Mouse (Mus musculus): ENCODE data around the gene Speer4e. TPM values are rescaled to one million over a fixed set of nuclear protein-coding genes. Genes with fewer than 3 reads are reported as not detected.
A peak's percentile ranks its signal among the peaks of the same experiment; 100 is the strongest.
"Not testable (repeated sequence)": the region's sequence is repeated elsewhere in the genome, so short reads cannot be mapped to it uniquely, and the experiment has no call there.

Speer4e gene
- total RNA-seq (2014; rRNA removed) (not detected in 2 replicates), polyA plus RNA-seq (2015; fragmentation: Nextera tagmentation; extraction: Ambion mirVana) (not detected in 2 replicates)

- ATAC-seq (ENCODE audit: low FRiP score); H3K4me3 ChIP-seq (ENCODE audit: low read depth, low read length); H3K27ac ChIP-seq (ENCODE audit: low read depth, low read length); H3K9me3 ChIP-seq (ENCODE audit: low read length); H3K36me3 ChIP-seq (ENCODE audit: insufficient read depth, low read length); H3K4me2 ChIP-seq (ENCODE audit: low read depth, low read length, poor library complexity, severe bottlenecking); DNase-seq (ENCODE audit: low spot score); H3K27me3 ChIP-seq (ENCODE audit: insufficient read depth, low read length); H3K9ac ChIP-seq (replicated peaks; ENCODE audit: low read length, poor library complexity, severe bottlenecking); H3K4me1 ChIP-seq (ENCODE audit: insufficient read depth, low read length): not testable (repeated sequence)
- 38% methylated on average over 1 of the region's 1 CpGs for WGBS
Observed at GRCm38 (mm10) chr5:14938329-14938728, at the start of gene Speer4e. Gene Speer4e (minus strand): TSS chr5:14938429.

GRCm38 (mm10) chr5:14986649-14987387, 48.6 kb upstream of the Speer4e start:
- not testable (repeated sequence) for H3K4me1 ChIP-seq (ENCODE audit: insufficient read depth, low read length); H3K36me3 ChIP-seq (ENCODE audit: insufficient read depth, low read length); H3K4me2 ChIP-seq (ENCODE audit: low read depth, low read length, poor library complexity, severe bottlenecking); H3K27ac ChIP-seq (ENCODE audit: low read depth, low read length); H3K4me3 ChIP-seq (ENCODE audit: low read depth, low read length); H3K27me3 ChIP-seq (ENCODE audit: insufficient read depth, low read length); H3K9ac ChIP-seq (replicated peaks; ENCODE audit: low read length, poor library complexity, severe bottlenecking); DNase-seq (ENCODE audit: low spot score)
- H3K9me3 ChIP-seq (ENCODE audit: low read length), result peaks cover 16% of the 10 kb centered on the region
- 40% methylated on average over 5 of the region's 6 CpGs for WGBS
- ATAC-seq (ENCODE audit: low FRiP score), result peak; percentile 76

DNA sequence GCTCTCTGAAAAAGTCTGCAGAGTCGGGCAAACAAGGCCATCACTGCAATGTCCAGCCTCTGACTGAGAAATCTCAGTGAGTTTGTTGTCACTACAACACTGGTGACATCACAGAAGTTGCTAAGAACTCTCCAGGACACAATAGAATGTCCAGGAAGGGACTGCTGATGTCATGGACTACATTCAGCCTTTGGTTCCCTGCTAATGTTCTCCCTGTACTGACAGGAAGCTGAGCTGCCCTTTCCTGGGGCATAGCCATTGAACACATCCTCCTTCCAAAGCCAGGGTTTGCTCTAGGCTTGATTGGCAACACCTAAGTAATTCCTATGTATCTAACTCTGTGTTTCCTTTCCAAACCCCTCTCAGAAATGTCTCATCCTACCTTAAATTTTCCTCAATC, 40.6 kb upstream of the Speer4e start, which contains the start of gene Gm10354:
TSS of gene Gm10354 (minus strand) at position 101 of the 400 bp plus-strand sequence.
- not testable (repeated sequence) for H3K4me2 ChIP-seq (ENCODE audit: low read depth, low read length, poor library complexity, severe bottlenecking); H3K27ac ChIP-seq (ENCODE audit: low read depth, low read length); H3K27me3 ChIP-seq (ENCODE audit: insufficient read depth, low read length); H3K4me1 ChIP-seq (ENCODE audit: insufficient read depth, low read length); H3K4me3 ChIP-seq (ENCODE audit: low read depth, low read length); H3K9ac ChIP-seq (replicated peaks; ENCODE audit: low read length, poor library complexity, severe bottlenecking); H3K36me3 ChIP-seq (ENCODE audit: insufficient read depth, low read length); ATAC-seq (ENCODE audit: low FRiP score)
- WGBS, result no CpG with 5 or more reads among the region's 1 CpGs
- peak; percentile 0 for DNase-seq (ENCODE audit: low spot score)
- peaks cover 26% of the 10 kb centered on the region for H3K9me3 ChIP-seq (ENCODE audit: low read length)

GRCm38 (mm10) chr5:14977368-14977767, 39.1 kb upstream of the Speer4e start:
- H3K36me3 ChIP-seq (ENCODE audit: insufficient read depth, low read length); ATAC-seq (ENCODE audit: low FRiP score); H3K4me3 ChIP-seq (ENCODE audit: low read depth, low read length); H3K27ac ChIP-seq (ENCODE audit: low read depth, low read length); H3K4me2 ChIP-seq (ENCODE audit: low read depth, low read length, poor library complexity, severe bottlenecking); H3K27me3 ChIP-seq (ENCODE audit: insufficient read depth, low read length); DNase-seq (ENCODE audit: low spot score); H3K9ac ChIP-seq (replicated peaks; ENCODE audit: low read length, poor library complexity, severe bottlenecking); H3K4me1 ChIP-seq (ENCODE audit: insufficient read depth, low read length): not testable (repeated sequence)
- WGBS, result 74% methylated on average over 4 of the region's 4 CpGs
- H3K9me3 ChIP-seq (ENCODE audit: low read length), result peaks cover 27% of the 10 kb centered on the region

DNA sequence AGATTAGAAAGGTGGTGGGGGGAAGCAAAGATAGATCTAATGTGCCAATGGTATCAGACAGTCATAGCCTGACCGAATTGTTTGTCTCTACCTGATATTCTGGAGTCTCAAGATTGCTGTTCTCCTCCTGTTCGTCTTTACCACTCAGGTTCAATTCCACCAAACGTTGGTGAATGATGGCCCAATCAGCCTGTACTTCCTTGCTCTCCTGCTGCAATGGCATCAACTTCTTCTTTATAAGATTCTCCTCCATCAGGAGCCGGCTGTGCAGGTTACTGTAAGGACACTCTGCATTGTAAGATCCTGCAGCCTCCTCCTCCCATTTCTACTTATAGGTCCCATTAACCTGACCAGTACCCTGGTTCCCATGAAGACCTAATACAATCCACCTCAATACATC, 37.1 kb upstream of the Speer4e start:
- H3K27me3 ChIP-seq (ENCODE audit: insufficient read depth, low read length); H3K4me1 ChIP-seq (ENCODE audit: insufficient read depth, low read length); H3K36me3 ChIP-seq (ENCODE audit: insufficient read depth, low read length); H3K4me2 ChIP-seq (ENCODE audit: low read depth, low read length, poor library complexity, severe bottlenecking); H3K9ac ChIP-seq (replicated peaks; ENCODE audit: low read length, poor library complexity, severe bottlenecking); H3K27ac ChIP-seq (ENCODE audit: low read depth, low read length); ATAC-seq (ENCODE audit: low FRiP score); DNase-seq (ENCODE audit: low spot score); H3K4me3 ChIP-seq (ENCODE audit: low read depth, low read length): not testable (repeated sequence)
- H3K9me3 ChIP-seq (ENCODE audit: low read length), result peaks cover 26% of the 10 kb centered on the region
- WGBS, result 61% methylated on average over 3 of the region's 4 CpGs

GRCm38 (mm10) chr5:14972841-14973240, 34.6 kb upstream of the Speer4e start:
- not testable (repeated sequence) for ATAC-seq (ENCODE audit: low FRiP score); H3K36me3 ChIP-seq (ENCODE audit: insufficient read depth, low read length); H3K27me3 ChIP-seq (ENCODE audit: insufficient read depth, low read length); DNase-seq (ENCODE audit: low spot score); H3K4me1 ChIP-seq (ENCODE audit: insufficient read depth, low read length); H3K9ac ChIP-seq (replicated peaks; ENCODE audit: low read length, poor library complexity, severe bottlenecking); H3K4me3 ChIP-seq (ENCODE audit: low read depth, low read length); H3K27ac ChIP-seq (ENCODE audit: low read depth, low read length); H3K4me2 ChIP-seq (ENCODE audit: low read depth, low read length, poor library complexity, severe bottlenecking)
- peaks cover 17% of the 10 kb centered on the region for H3K9me3 ChIP-seq (ENCODE audit: low read length)
- 75% methylated on average over 3 of the region's 3 CpGs for WGBS

DNA sequence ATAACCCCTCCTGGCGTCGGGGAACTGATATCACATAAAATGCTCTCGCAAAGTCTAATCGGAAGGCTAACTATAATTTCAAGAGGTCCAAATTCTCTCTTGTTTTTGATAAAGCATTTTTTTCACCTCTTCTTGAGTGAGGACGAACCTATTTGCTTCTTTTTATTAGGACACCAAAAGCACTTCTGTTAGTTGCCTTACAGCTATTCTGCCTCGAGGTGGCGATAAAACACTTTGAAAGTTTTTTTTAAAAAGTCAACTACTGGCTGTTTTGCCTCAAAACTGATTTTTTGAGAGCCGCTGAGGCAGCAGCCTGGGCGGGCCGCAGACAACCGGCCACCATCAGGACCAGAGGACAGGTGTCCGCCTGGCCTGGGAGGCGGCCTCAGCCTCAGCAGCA, 25.6 kb upstream of the Speer4e start:
- not testable (repeated sequence) for H3K27ac ChIP-seq (ENCODE audit: low read depth, low read length); H3K9ac ChIP-seq (replicated peaks; ENCODE audit: low read length, poor library complexity, severe bottlenecking); H3K27me3 ChIP-seq (ENCODE audit: insufficient read depth, low read length); H3K9me3 ChIP-seq (ENCODE audit: low read length); H3K36me3 ChIP-seq (ENCODE audit: insufficient read depth, low read length); H3K4me3 ChIP-seq (ENCODE audit: low read depth, low read length); H3K4me2 ChIP-seq (ENCODE audit: low read depth, low read length, poor library complexity, severe bottlenecking); H3K4me1 ChIP-seq (ENCODE audit: insufficient read depth, low read length); ATAC-seq (ENCODE audit: low FRiP score)
- peak; percentile 20 for DNase-seq (ENCODE audit: low spot score)
- 82% methylated on average over 13 of the region's 13 CpGs for WGBS

- ATAC-seq (ENCODE audit: low FRiP score), result peak; percentile 70; the same call in 1 of the 2 replicates
Observed at GRCm38 (mm10) chr5:14961502-14961901, 23.3 kb upstream of the Speer4e start.

More at GRCm38 (mm10) chr5:14961502-14961901, 23.3 kb upstream of the Speer4e start:
- not testable (repeated sequence) for H3K9me3 ChIP-seq (ENCODE audit: low read length); DNase-seq (ENCODE audit: low spot score); H3K4me2 ChIP-seq (ENCODE audit: low read depth, low read length, poor library complexity, severe bottlenecking); H3K9ac ChIP-seq (replicated peaks; ENCODE audit: low read length, poor library complexity, severe bottlenecking); H3K36me3 ChIP-seq (ENCODE audit: insufficient read depth, low read length); H3K4me1 ChIP-seq (ENCODE audit: insufficient read depth, low read length); H3K27me3 ChIP-seq (ENCODE audit: insufficient read depth, low read length); H3K27ac ChIP-seq (ENCODE audit: low read depth, low read length); H3K4me3 ChIP-seq (ENCODE audit: low read depth, low read length)
- WGBS, result 82% methylated on average over 4 of the region's 4 CpGs
